Mouse (Mus musculus): ENCODE results near the gene Ces2c. TPM values are rescaled to one million over a fixed set of nuclear protein-coding genes. Genes with fewer than 3 reads are reported as not detected.
A peak's percentile ranks its signal among the peaks of the same experiment; 100 is the strongest.
"Not testable (repeated sequence)": the region's sequence is repeated elsewhere in the genome, so short reads cannot be mapped to it uniquely, and the experiment has no call there.

Ces2c gene
- total and polyA plus RNA-seq, 3 experiments: 6.2 to 67.4 (median 15.6) TPM

- dilution Hi-C loops (cut with MboI; ENCODE audit: extremely low pct_ligation_motif_present, extremely low pct_unique_long_range_greater_than_20kb, low sequenced_read_pairs): no loop called here
- TF ChIP-seq MAX (IDR thresholded peaks at IDR 0.05; ENCODE audit: low read length) (no peak), MAZ (IDR thresholded peaks at IDR 0.05; ENCODE audit: low read depth, low read length) (no peak), ZC3H11A (IDR thresholded peaks at IDR 0.05; ENCODE audit: low read depth, low read length) (no peak), ZKSCAN1 (IDR thresholded peaks at IDR 0.05; ENCODE audit: borderline replicate concordance, low read depth, low read length) (no peak), POLR2AphosphoS2 (IDR thresholded peaks at IDR 0.05; ENCODE audit: low read depth, low read length) (no peak), RAD21 (IDR thresholded peaks at IDR 0.05; ENCODE audit: low read depth, low read length) (no peak), IRF4 (IDR thresholded peaks at IDR 0.05; ENCODE audit: low read depth, low read length) (no peak), ZNF384 (IDR thresholded peaks at IDR 0.05; ENCODE audit: low read depth, low read length) (no peak), HCFC1 (IDR thresholded peaks at IDR 0.05; ENCODE audit: low read depth, low read length) (no peak), GABPA (IDR thresholded peaks at IDR 0.05; ENCODE audit: insufficient replicate concordance, low read depth, low read length) (no peak), BHLHE40 (IDR thresholded peaks at IDR 0.05; ENCODE audit: low read depth, low read length) (no peak), JUND (conservative IDR thresholded peaks at IDR 0.05; ENCODE audit: low read depth, low read length) (no peak), SIN3A (IDR thresholded peaks at IDR 0.05; ENCODE audit: low read length) (no peak), SMC3 (IDR thresholded peaks at IDR 0.05; ENCODE audit: low read depth, low read length) (no peak), POLR2A (IDR thresholded peaks at IDR 0.05; ENCODE audit: low read depth, low read length) (no peak)
Observed at GRCm38 (mm10) chr8:104847741-104848462, 1.0 kb downstream of the Ces2c start.

DNA sequence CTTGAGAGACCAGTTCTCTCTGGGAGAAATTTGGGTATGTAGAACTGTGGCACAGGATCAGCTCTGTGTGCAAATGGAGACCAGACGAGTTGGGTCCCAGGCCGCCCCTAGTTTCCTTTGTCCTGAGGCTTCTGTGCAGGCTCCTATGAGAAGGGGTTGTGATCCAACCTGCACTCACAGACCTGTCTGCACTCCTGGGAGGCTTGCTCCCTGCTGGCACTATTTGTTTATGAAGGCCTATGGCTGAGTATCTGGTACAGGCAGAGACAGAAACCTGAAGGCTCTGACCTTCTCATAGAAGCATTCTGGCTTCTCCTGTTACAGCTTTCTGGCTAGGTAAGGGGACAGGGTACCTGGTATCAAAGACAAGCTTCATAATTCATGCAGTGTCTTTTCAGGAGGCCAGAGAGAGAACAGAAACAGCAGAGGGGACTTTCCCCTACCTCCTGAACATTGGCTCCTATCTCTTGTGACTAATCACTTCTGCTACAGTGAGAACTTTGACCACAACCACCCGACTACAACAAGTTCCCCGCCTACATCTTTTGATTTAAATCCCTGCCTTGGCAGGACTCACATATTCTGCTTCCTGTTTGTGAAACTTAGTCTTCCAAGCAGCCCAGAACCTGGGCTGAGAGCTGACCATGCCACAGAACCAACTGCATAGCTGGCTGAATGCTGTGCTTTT is 20.1 kb downstream of the Ces2c start:
- dilution Hi-C loops (cut with MboI; ENCODE audit: extremely low pct_ligation_motif_present, extremely low pct_unique_long_range_greater_than_20kb, low sequenced_read_pairs); H3K27me3 ChIP-seq (replicated peaks); H3K9me3 ChIP-seq (replicated peaks; ENCODE audit: low read length); H3K27ac ChIP-seq (ENCODE audit: insufficient read depth, low read depth); DNase-seq (ENCODE audit: extremely low read depth); in situ Hi-C loops (cut with MboI; ENCODE audit: low pct_ligation_motif_present, low pct_unique_long_range_greater_than_20kb, low sequenced_read_pairs); H3K36me3 ChIP-seq (replicated peaks in 1 of 2; ENCODE audit: control insufficient read depth in 1 of 2, insufficient read depth in 1 of 2, low read length in 1 of 2); H3K4me2 ChIP-seq (ENCODE audit: insufficient read depth, low read depth, poor library complexity, severe bottlenecking); H3K9ac ChIP-seq (ENCODE audit: insufficient read depth, low read depth); H3K4me3 ChIP-seq (replicated peaks in 1 of 3; ENCODE audit: low read depth in 2 of 3, low read length in 2 of 3, poor library complexity in 1 of 3); H3K4me1 ChIP-seq (ENCODE audit: control insufficient read depth in 1 of 2, insufficient read depth in 2 of 2); H3K79me2 ChIP-seq (replicated peaks; ENCODE audit: control insufficient read depth, extremely low read depth, insufficient read depth, poor library complexity, severe bottlenecking): not testable (repeated sequence)

More at GRCm38 (mm10) chr8:104847741-104848462, 1.0 kb downstream of the Ces2c start:
- Histone ChIP-seq H3K36me3 (replicated peaks in 1 of 2; ENCODE audit: control insufficient read depth in 1 of 2, insufficient read depth in 1 of 2, low read length in 1 of 2) (peaks cover 0 to 7% of the 10 kb centered on the region in 2 experiments), H3K79me2 (replicated peaks; ENCODE audit: control insufficient read depth, extremely low read depth, insufficient read depth, poor library complexity, severe bottlenecking) (no peaks in the 10 kb centered on the region), H3K27me3 (replicated peaks) (no peaks in the 10 kb centered on the region), H3K9me3 (replicated peaks; ENCODE audit: low read length) (no peaks in the 10 kb centered on the region), H3K4me2 (ENCODE audit: insufficient read depth, low read depth, poor library complexity, severe bottlenecking) (no peak overlapping the region), H3K4me3 (replicated peaks in 1 of 3; ENCODE audit: low read depth in 2 of 3, low read length in 2 of 3, poor library complexity in 1 of 3) (peak overlapping the region in 1 of 3 experiments; percentile 50), H3K27ac (ENCODE audit: insufficient read depth, low read depth) (no peak overlapping the region), H3K9ac (ENCODE audit: insufficient read depth, low read depth) (no peak overlapping the region), H3K4me1 (ENCODE audit: control insufficient read depth in 1 of 2, insufficient read depth in 2 of 2) (peaks cover 0 to 34% of the 10 kb centered on the region in 2 experiments; a peak in 2 of 4 replicates)
- in situ Hi-C loops (cut with MboI; ENCODE audit: low pct_ligation_motif_present, low pct_unique_long_range_greater_than_20kb, low sequenced_read_pairs): no loop called here
- no peak for DNase-seq (ENCODE audit: extremely low read depth)

DNA sequence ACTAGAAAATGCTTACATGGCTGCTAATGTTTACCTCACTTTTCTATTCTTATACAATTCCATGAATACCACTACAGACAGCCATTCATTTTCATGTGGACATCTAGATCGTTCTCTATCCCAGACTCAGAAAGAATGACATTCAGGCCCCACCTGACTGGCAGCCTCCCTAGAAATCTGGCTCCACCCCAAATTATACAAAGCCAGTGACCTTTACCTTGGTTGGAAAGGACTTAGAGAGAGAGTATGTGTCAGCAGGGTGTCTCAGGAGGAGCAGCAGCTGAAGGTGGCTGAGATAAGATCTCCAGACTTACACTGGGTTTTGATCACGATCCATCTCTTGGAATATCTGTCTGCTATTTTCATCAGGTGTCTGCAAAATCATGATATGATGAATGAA is 22.0 kb downstream of the Ces2c start:
- H3K27ac ChIP-seq (ENCODE audit: insufficient read depth, low read depth); H3K4me3 ChIP-seq (replicated peaks in 1 of 3; ENCODE audit: low read depth in 2 of 3, low read length in 2 of 3, poor library complexity in 1 of 3); H3K27me3 ChIP-seq (replicated peaks); in situ Hi-C loops (cut with MboI; ENCODE audit: low pct_ligation_motif_present, low pct_unique_long_range_greater_than_20kb, low sequenced_read_pairs); H3K36me3 ChIP-seq (replicated peaks in 1 of 2; ENCODE audit: control insufficient read depth in 1 of 2, insufficient read depth in 1 of 2, low read length in 1 of 2); H3K79me2 ChIP-seq (replicated peaks; ENCODE audit: control insufficient read depth, extremely low read depth, insufficient read depth, poor library complexity, severe bottlenecking); DNase-seq (ENCODE audit: extremely low read depth); dilution Hi-C loops (cut with MboI; ENCODE audit: extremely low pct_ligation_motif_present, extremely low pct_unique_long_range_greater_than_20kb, low sequenced_read_pairs); H3K9me3 ChIP-seq (replicated peaks; ENCODE audit: low read length); H3K9ac ChIP-seq (ENCODE audit: insufficient read depth, low read depth); H3K4me2 ChIP-seq (ENCODE audit: insufficient read depth, low read depth, poor library complexity, severe bottlenecking); H3K4me1 ChIP-seq (ENCODE audit: control insufficient read depth in 1 of 2, insufficient read depth in 2 of 2): not testable (repeated sequence)

GRCm38 (mm10) chr8:104886223-104886926 is 39.5 kb downstream of the Ces2c start:
- H3K9ac ChIP-seq (ENCODE audit: insufficient read depth, low read depth); in situ Hi-C loops (cut with MboI; ENCODE audit: low pct_ligation_motif_present, low pct_unique_long_range_greater_than_20kb, low sequenced_read_pairs); dilution Hi-C loops (cut with MboI; ENCODE audit: extremely low pct_ligation_motif_present, extremely low pct_unique_long_range_greater_than_20kb, low sequenced_read_pairs); H3K79me2 ChIP-seq (replicated peaks; ENCODE audit: control insufficient read depth, extremely low read depth, insufficient read depth, poor library complexity, severe bottlenecking); H3K9me3 ChIP-seq (replicated peaks; ENCODE audit: low read length); H3K27ac ChIP-seq (ENCODE audit: insufficient read depth, low read depth); H3K27me3 ChIP-seq (replicated peaks); H3K4me1 ChIP-seq (ENCODE audit: control insufficient read depth in 1 of 2, insufficient read depth in 2 of 2); H3K36me3 ChIP-seq (replicated peaks in 1 of 2; ENCODE audit: control insufficient read depth in 1 of 2, insufficient read depth in 1 of 2, low read length in 1 of 2); H3K4me2 ChIP-seq (ENCODE audit: insufficient read depth, low read depth, poor library complexity, severe bottlenecking); H3K4me3 ChIP-seq (replicated peaks in 1 of 3; ENCODE audit: low read depth in 2 of 3, low read length in 2 of 3, poor library complexity in 1 of 3); DNase-seq (ENCODE audit: extremely low read depth): not testable (repeated sequence)
